Mouse (Mus musculus) MEL (cell line): Measurements from ENCODE around the gene Galntl6. TPM values are rescaled to one million over a fixed set of nuclear protein-coding genes. Genes with fewer than 3 reads are reported as not detected.

Experiments used
- DNase-seq: peaks from one replicate; pipeline ENCODE4 v3.0.0; 2011; ENCODE audit warnings: low read depth, low spot score
- H3K27ac ChIP-seq: 2 replicates; pipeline ENCODE4 v1.5.1; 2012; ENCODE audit warnings: low read depth, mild to moderate bottlenecking, control low read depth, low read length, moderate library complexity; ENCODE audit not compliant: control insufficient read depth
- H3K27me3 ChIP-seq, 2 experiments: fragments of 150-350 bp in 1 of 2; sonication (generic) in 1 of 2; 2 replicates each; pipeline ENCODE4 v1.6.1; 2012; ENCODE audit warnings: low read length in 2 of 2, mild to moderate bottlenecking in 2 of 2, improper control_type of control experiment in 1 of 2, moderate library complexity in 1 of 2; ENCODE audit not compliant: insufficient read depth in 2 of 2, control insufficient read depth in 1 of 2
- H3K36me3 ChIP-seq, 2 experiments: 2 replicates each; pipeline ENCODE4 v1.6.1; 2012 to 2014; ENCODE audit warnings: low read length in 2 of 2, improper control_type of control experiment in 1 of 2, inconsistent platforms in 1 of 2, mild to moderate bottlenecking in 1 of 2; ENCODE audit not compliant: insufficient read depth in 2 of 2, control insufficient read depth in 1 of 2
- H3K4me1 ChIP-seq, 2 experiments: fragments of 150-350 bp in 1 of 2; sonication (generic) in 1 of 2; 2 replicates each; pipeline ENCODE4 v1.6.1; 2012; ENCODE audit warnings: low read length in 2 of 2, improper control_type of control experiment in 1 of 2, mild to moderate bottlenecking in 1 of 2; ENCODE audit not compliant: insufficient read depth in 2 of 2, control insufficient read depth in 1 of 2
- H3K4me3 ChIP-seq, 2 experiments: fragments of 150-350 bp in 1 of 2; sonication (generic) in 1 of 2; 2 replicates each; pipeline ENCODE4 v1.5.1; 2012; ENCODE audit warnings: low read depth in 2 of 2, low read length in 2 of 2, mild to moderate bottlenecking in 2 of 2, moderate library complexity in 2 of 2, control low read depth in 1 of 2, improper control_type of control experiment in 1 of 2; ENCODE audit not compliant: control insufficient read depth in 1 of 2, insufficient read depth in 1 of 2
- H3K79me2 ChIP-seq: 2 replicates; pipeline ENCODE4 v1.6.1; 2012; ENCODE audit warnings: mild to moderate bottlenecking, low read length, moderate library complexity; ENCODE audit not compliant: control insufficient read depth, poor library complexity, insufficient read depth
- H3K9ac ChIP-seq: 2 replicates; pipeline ENCODE4 v1.6.1; 2012; ENCODE audit warnings: low read depth, mild to moderate bottlenecking, control low read depth, low read length, moderate library complexity; ENCODE audit not compliant: control insufficient read depth, poor library complexity, severe bottlenecking
- H3K9me3 ChIP-seq: fragments of 150-350 bp; sonication (generic); replicated peaks from 2 replicates; pipeline ENCODE4 v1.6.1; 2012; ENCODE audit warnings: mild to moderate bottlenecking, low read length, improper control_type of control experiment, moderate library complexity; ENCODE audit not compliant: insufficient read depth
- BHLHE40 ChIP-seq: IDR thresholded peaks from 2 replicates; pipeline ENCODE4 v1.6.1; 2012; ENCODE audit warnings: low read depth, mild to moderate bottlenecking, inconsistent platforms, low read length, improper control_type of control experiment, borderline replicate concordance
- CTCF ChIP-seq, 3 experiments: IDR thresholded peaks in 2 of 3; conservative IDR thresholded peaks in 1 of 3; 2 replicates each; pipeline ENCODE4 v1.5.1; 2011 to 2012; ENCODE audit warnings: low read length in 3 of 3, low read depth in 2 of 3, mild to moderate bottlenecking in 2 of 3, improper control_type of control experiment in 1 of 3, inconsistent platforms in 1 of 3, mixed read lengths in 1 of 3, moderate library complexity in 1 of 3; ENCODE audit not compliant: control insufficient read depth in 1 of 3, insufficient read depth in 1 of 3, poor library complexity in 1 of 3, severe bottlenecking in 1 of 3
- E2F4 ChIP-seq: IDR thresholded peaks from 2 replicates; pipeline ENCODE4 v1.6.1; 2011; ENCODE audit warnings: low read depth, low read length, improper control_type of control experiment, borderline replicate concordance
- ETS1 ChIP-seq: IDR thresholded peaks from 2 replicates; pipeline ENCODE4 v1.6.1; 2012; ENCODE audit warnings: low read depth, mild to moderate bottlenecking, inconsistent platforms, low read length, improper control_type of control experiment, moderate library complexity
- GABPA ChIP-seq: IDR thresholded peaks from 2 replicates; pipeline ENCODE4 v1.6.1; 2012; ENCODE audit warnings: low read depth, mild to moderate bottlenecking, inconsistent platforms, low read length, improper control_type of control experiment, moderate library complexity
- HCFC1 ChIP-seq: IDR thresholded peaks from 2 replicates; pipeline ENCODE4 v1.6.1; 2012; ENCODE audit warnings: low read depth, mild to moderate bottlenecking, inconsistent platforms, low read length, improper control_type of control experiment, moderate library complexity
- MAX ChIP-seq: IDR thresholded peaks from 2 replicates; pipeline ENCODE4 v1.6.1; 2011; ENCODE audit warnings: low read length, improper control_type of control experiment
- MAZ ChIP-seq: IDR thresholded peaks from 2 replicates; pipeline ENCODE4 v1.6.1; 2012; ENCODE audit warnings: low read depth, mild to moderate bottlenecking, inconsistent platforms, low read length, improper control_type of control experiment
- MEF2A ChIP-seq: IDR thresholded peaks from 2 replicates; pipeline ENCODE4 v1.6.1; 2014; ENCODE audit warnings: low read depth, mild to moderate bottlenecking, inconsistent platforms, low read length, improper control_type of control experiment; ENCODE audit not compliant: poor library complexity, insufficient replicate concordance, severe bottlenecking; ENCODE audit errors: extremely low read depth
- MYC ChIP-seq: IDR thresholded peaks from 2 replicates; pipeline ENCODE4 v1.6.1; 2011; ENCODE audit warnings: low read depth, mild to moderate bottlenecking, low read length, improper control_type of control experiment, moderate library complexity
- NRF1 ChIP-seq: IDR thresholded peaks from 2 replicates; pipeline ENCODE4 v1.6.1; 2014; ENCODE audit warnings: low read depth, mild to moderate bottlenecking, inconsistent platforms, low read length, improper control_type of control experiment, moderate library complexity; ENCODE audit not compliant: poor library complexity, insufficient read depth, severe bottlenecking
- POLR2AphosphoS2 ChIP-seq: IDR thresholded peaks from 2 replicates; pipeline ENCODE4 v1.6.1; 2011; ENCODE audit warnings: low read length, improper control_type of control experiment
- RCOR1 ChIP-seq: IDR thresholded peaks from 2 replicates; pipeline ENCODE4 v1.6.1; 2012; ENCODE audit warnings: low read depth, mild to moderate bottlenecking, inconsistent platforms, low read length, improper control_type of control experiment
- SIN3A ChIP-seq: IDR thresholded peaks from 2 replicates; pipeline ENCODE4 v1.6.1; 2012; ENCODE audit warnings: low read length, improper control_type of control experiment, inconsistent platforms
- TAL1 ChIP-seq: IDR thresholded peaks from 2 replicates; pipeline ENCODE4 v1.6.1; 2012; ENCODE audit warnings: mild to moderate bottlenecking, inconsistent platforms, low read length, moderate library complexity, mixed read lengths
- TCF12 ChIP-seq: IDR thresholded peaks from 2 replicates; pipeline ENCODE4 v1.6.1; 2014; ENCODE audit warnings: low read depth, mild to moderate bottlenecking, inconsistent platforms, low read length, improper control_type of control experiment, moderate library complexity
- UBTF ChIP-seq: IDR thresholded peaks from 2 replicates; pipeline ENCODE4 v1.6.1; 2012; ENCODE audit warnings: low read depth, mild to moderate bottlenecking, inconsistent platforms, low read length, improper control_type of control experiment, moderate library complexity, borderline replicate concordance; ENCODE audit not compliant: insufficient read depth
- USF2 ChIP-seq, 2 experiments: IDR thresholded peaks; 2 replicates each; pipeline ENCODE4 v1.6.1; 2011 to 2012; ENCODE audit warnings: improper control_type of control experiment in 2 of 2, low read length in 2 of 2, borderline replicate concordance in 1 of 2, inconsistent platforms in 1 of 2, low read depth in 1 of 2, mild to moderate bottlenecking in 1 of 2; ENCODE audit not compliant: insufficient read depth in 1 of 2
- ZKSCAN1 ChIP-seq: IDR thresholded peaks from 2 replicates; pipeline ENCODE4 v1.6.1; 2012; ENCODE audit warnings: low read depth, mild to moderate bottlenecking, inconsistent platforms, low read length, improper control_type of control experiment, moderate library complexity
- ZNF384 ChIP-seq: IDR thresholded peaks from 2 replicates; pipeline ENCODE4 v1.6.1; 2012; ENCODE audit warnings: low read depth, mild to moderate bottlenecking, inconsistent platforms, low read length, improper control_type of control experiment
- polyA plus RNA-seq, 2 experiments: library from polyadenylated mRNA; stranded (reverse) in 1 of 2; unstranded in 1 of 2; fragments of >175 nt in 1 of 2; fragments of >200 nt in 1 of 2; gene quantifications; 2 replicates each; pipeline versions ENCODE4 v1.2.1 to v1.2.4; 2012; ENCODE audit warnings: low replicate concordance in 2 of 2, low read depth in 1 of 2; ENCODE audit not compliant: insufficient read length in 2 of 2, insufficient read depth in 1 of 2, missing spikeins in 1 of 2
- total RNA-seq: library from RNA; depleted of rRNA; stranded (reverse); fragments of 300-350 nt; gene quantifications from 2 replicates; pipeline ENCODE4 v1.2.3, GENCODE M21; 2012

The Galntl6 gene
- total and polyA plus RNA-seq, 3 experiments = not detected

DNA sequence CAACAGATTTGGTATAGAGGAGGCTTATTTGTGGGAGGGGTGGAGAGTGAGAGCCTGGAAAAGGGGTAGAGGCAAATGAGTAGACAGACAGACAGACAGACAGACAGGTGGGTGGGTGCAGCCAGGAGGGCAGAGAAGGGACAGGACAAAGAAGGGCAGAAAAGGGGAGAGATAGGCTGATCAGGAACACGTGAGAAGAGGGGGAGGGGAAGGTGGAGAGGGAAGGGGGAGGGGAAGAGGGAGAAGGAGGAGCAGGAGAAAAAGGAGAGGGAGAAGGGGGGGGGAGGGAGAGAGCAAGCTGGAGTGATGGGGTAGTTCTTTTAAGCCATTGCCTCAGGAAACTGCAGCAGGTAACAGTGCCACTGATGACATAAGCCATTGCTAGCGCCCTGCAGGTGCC, 1144.9 kb downstream of the Galntl6 start:
- Histone ChIP-seq H3K9ac (no peak overlapping the region), H3K4me1 (peaks cover 0 to 4% of the 10 kb centered on the region in 2 experiments; a peak in 2 of 4 replicates), H3K36me3 (0 out of 4 replicates have a peak, but pooled peaks cover 0 to 4% of the 10 kb centered on the region in 2 experiments), H3K79me2 (no peaks in the 10 kb centered on the region), H3K27me3 (peaks cover 0 to 2% of the 10 kb centered on the region in 2 experiments; a peak in 2 of 4 replicates), H3K9me3 (no peaks in the 10 kb centered on the region), H3K4me3 (no peak overlapping the region), H3K27ac (no peak overlapping the region)
- no peak for DNase-seq
- TF ChIP-seq TCF12 (no peak), MEF2A (no peak), TAL1 (no peak), MAX (no peak), CTCF (IDR thresholded peaks at IDR 0.05 in 2 of 3, conservative IDR thresholded peaks at IDR 0.05 in 1 of 3; ENCODE audit: control insufficient read depth in 1 of 3, insufficient read depth in 1 of 3, low read depth in 2 of 3, low read length in 3 of 3, poor library complexity in 1 of 3, severe bottlenecking in 1 of 3) (no peak), MYC (no peak), NRF1 (no peak), USF2 (IDR thresholded peaks at IDR 0.05; ENCODE audit: borderline replicate concordance in 1 of 2, insufficient read depth in 1 of 2, low read depth in 1 of 2, low read length in 2 of 2) (no peak), ZKSCAN1 (no peak), GABPA (no peak), E2F4 (no peak), ETS1 (no peak), ZNF384 (no peak), SIN3A (no peak)

DNA sequence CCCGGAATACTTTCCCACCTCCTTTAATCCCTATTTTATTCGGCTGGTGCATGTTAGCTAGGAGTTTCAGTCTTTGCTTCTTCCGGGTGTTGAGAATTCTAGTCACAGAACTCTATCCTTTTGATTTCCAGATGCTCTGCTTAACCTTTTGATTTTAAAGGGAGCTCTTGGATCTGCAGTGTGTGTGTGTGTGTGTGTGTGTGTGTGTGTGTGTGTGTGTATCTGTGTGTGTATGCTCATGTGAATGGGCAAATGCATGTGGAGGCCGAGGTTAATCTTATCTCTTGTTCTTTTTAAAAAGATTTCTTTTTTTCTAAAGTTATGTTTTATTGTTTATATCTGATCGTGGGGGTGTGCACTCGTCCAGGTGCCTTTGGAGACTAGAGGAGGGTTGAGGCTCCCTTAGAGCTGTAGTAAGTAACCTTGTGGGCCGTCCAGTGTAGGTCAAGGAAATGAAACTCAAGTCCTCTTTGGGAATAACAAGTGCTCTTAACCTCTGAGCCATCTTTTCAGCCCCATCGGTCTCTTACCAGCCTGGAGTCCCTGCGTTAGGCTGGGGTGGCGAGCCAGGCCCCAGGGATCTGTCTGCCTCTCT, 1145.9 kb downstream of the Galntl6 start:
- Histone ChIP-seq H3K27ac (no peak overlapping the region), H3K27me3 (peaks cover 0 to 2% of the 10 kb centered on the region in 2 experiments; a peak in 2 of 4 replicates), H3K9me3 (no peaks in the 10 kb centered on the region), H3K4me1 (peaks cover 0 to 4% of the 10 kb centered on the region in 2 experiments; a peak in 2 of 4 replicates), H3K36me3 (0 out of 4 replicates have a peak, but pooled peaks cover 0 to 4% of the 10 kb centered on the region in 2 experiments), H3K79me2 (no peaks in the 10 kb centered on the region), H3K4me3 (no peak overlapping the region), H3K9ac (no peak overlapping the region)
- no peak for TF ChIP-seq MEF2A
- no peak for TF ChIP-seq BHLHE40
- no peak for TF ChIP-seq MAZ
- TF ChIP-seq UBTF = no peak
- TF ChIP-seq POLR2AphosphoS2 = no peak
- no peak for TF ChIP-seq MAX
- TF ChIP-seq RCOR1 = no peak
- TF ChIP-seq ZKSCAN1 = no peak
- TF ChIP-seq HCFC1 = no peak
- DNase-seq = no peak
